Mouse (Mus musculus) layer of hippocampus, postnatal 14 days (tissue): Measurements from ENCODE around the gene Cyp1a1. TPM values are rescaled to one million over a fixed set of nuclear protein-coding genes. Genes with fewer than 3 reads are reported as not detected.

Experiments used
- DNase-seq, 2 experiments: peaks; one replicate each; pipeline ENCODE4 v3.0.0; 2021 to 2022; ENCODE audit warnings: low spot score in 2 of 2, mixed read lengths in 1 of 2
- long read RNA-seq, 2 experiments: library from polyadenylated mRNA; stranded (forward); transcript quantifications; one replicate each; pipeline ENCODE4 v2.0.0; 2021
- total RNA-seq, 2 experiments: library from RNA; stranded (reverse); gene quantifications; 2 replicates each; pipeline ENCODE4 v1.2.3; 2021

The Cyp1a1 gene
- under 1 TPM; 0.14 to 0.28 TPM for total RNA-seq
- long read RNA-seq, experiment 1, partial matches to known transcripts = 0 of 2 reads
- long read RNA-seq, experiment 1, other reads (novel, unspliced or antisense) = 1 of 2 reads
- long read RNA-seq, experiment 2 = 0 reads

- DNase-seq = no peak
These were observed at the start of gene Cyp1a1 for GRCm38 (mm10) chr9:57687751-57688150. TSS of gene Cyp1a1 (plus strand) at chr9:57687928.

- no peak for DNase-seq
These were observed 48.9 kb upstream of the Cyp1a1 start for GRCm38 (mm10) chr9:57638651-57639459.

DNA sequence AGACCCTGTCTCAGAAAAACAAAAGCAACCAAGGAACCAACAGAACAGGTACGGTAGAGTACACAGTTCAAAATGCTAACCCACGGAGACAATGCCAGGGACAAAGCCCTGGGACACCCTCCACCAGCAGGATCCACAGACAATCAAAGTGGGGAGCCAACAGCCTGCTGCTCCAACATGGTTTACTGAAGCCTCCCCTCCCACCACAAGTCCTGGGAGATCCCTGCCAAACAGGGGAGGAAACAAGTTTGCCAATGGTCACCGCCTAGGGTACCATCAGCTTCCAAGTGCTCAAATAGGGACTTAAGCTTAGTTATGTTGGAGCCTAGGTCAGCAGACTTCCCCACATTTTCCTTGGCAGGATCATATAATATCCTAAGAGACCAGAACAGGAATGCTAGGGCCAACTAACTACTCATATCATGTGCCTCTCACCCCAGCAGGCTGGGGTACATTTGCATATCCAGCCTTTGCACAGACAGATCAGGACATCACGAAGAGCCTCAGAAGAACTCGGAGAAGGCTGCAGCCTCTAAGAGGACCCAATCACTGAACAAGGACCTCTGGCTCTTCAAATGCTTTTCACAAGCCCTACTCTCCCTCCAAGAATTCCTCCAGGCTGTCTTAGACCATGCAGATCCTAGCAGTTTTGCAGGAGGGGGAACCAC, 47.9 kb upstream of the Cyp1a1 start:
- no peak for DNase-seq

- DNase-seq = no peak
These were observed 47.3 kb upstream of the Cyp1a1 start for GRCm38 (mm10) chr9:57640384-57640783.

DNA sequence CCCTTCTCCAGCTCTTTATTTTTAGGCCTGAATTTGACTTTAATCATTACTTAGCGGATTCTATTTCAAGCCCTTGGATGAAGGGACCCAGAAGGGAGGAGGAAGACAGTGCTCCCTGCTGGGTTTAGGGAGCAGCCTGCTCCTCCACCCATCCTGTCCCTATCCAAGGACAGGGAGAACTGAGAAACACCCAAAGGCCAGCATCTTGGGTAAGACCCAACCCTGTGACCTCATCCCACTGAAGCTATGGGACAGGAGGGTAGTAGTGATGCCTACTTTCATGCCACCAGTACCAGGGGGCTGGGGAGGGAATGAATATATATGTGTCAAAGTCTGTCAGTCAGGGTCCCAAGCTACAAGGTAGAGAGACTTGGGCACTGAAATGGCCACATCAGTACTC, 46.7 kb upstream of the Cyp1a1 start:
- DNase-seq = no peak

DNA sequence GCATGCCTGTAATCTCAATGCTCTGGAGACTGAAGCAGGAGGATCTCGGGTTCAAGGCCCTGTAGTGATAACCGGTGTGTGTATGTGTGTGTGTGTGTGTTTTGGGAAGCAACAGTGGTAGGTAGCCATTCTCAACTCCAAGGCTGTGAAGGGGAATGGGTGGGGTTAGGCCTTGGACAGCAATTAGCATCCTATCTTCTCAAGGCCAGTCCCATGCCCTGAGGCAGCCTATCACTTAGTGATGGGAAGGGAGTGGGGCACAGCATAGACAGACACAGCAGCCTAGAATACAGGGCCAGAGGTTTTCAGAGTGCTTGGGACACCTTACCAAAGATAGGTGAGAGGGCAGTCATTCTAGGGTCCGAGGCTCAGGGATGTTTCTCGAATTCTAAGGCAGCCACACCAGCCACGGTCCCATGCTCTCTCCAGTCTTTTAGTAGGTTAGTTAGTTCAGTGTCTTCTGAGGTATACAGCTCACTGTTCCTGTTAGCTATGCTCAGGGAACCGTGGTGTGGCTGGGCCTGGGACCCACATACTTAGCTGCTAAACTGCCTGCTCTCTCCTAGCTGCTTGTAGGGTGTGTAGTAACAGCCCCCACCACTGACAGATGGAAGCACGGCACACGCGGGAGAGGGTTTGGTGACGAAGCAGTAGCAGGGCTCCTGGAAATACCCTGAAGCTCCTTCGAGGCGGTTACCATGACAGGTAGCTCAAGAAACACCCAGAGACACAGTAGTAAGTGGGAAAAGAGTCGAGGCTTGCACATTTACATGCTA, 45.8 kb upstream of the Cyp1a1 start:
- DNase-seq = no peak

DNA sequence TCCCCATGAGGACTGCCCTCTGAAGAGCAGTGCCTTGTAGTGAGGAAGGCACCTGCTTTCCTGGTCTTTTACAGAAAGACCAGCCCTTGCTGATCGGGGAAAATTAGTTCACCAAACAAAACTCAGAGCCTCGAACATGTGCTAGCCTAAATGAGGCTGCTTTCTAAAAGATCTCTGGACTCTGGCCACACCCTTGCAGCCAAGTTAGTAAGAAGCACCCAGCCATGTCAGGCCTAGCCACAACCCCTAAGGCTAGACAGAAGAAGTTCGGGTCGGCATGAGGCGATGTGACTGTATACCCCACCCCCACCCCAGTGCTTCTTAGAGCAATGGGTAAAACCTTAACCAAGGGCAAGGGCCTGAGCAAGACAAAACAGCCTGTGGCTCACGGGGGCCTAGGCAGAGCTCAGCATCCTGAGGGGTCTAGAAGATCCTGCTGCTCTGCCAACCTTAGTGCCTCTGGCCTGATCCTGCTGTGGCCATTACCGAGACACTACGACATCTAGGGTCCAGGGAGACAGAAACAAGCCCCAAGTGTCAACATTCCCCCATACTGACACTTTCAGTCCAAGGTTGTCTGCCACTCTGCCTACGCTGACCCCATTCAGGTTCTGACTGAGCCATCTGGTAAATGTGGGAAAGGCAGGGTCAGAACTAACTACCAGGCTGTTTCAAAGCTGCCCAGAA, 44.4 kb upstream of the Cyp1a1 start:
- no peak for DNase-seq

DNA sequence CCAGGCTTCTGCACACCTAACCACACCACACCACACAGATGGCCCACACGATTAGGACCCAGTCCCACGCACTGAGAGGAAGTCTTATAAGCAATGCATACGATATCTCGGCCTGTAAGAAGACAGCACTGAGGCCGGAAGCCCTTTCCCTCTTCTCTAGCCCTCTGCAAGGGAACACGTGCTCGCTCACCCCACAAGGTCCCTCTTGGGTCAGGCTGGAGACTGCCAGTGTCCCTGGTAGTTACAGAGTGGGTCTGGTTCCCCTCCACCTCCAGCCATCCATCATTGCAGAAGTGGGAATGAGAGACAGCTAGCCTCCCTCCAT, 43.9 kb upstream of the Cyp1a1 start:
- no peak for DNase-seq

DNA sequence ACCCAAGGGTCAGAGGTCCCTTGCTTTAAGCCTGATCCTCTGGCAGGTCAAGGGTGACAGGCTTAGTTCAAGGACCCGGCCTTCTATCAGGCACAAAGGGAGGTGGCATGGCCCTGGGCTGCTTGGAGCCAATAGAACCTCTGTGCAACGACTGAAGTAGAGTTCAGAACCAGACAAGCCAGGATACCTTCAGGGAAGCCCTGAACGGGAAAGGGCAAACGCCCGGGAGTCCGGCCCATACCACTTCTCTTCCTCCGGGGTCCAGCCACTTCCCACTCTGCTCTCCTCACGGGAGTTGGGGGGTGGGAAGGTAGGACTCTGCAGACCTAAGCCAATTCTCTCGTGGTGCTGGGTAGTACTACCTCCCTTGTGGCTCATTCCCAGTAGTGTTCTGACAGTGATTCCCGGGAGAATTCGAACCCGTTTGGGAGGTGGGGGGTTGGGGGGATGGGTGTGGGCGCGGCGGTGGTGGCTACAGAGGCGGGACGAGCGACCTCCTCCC, 43.2 kb upstream of the Cyp1a1 start:
- DNase-seq = no peak

DNA sequence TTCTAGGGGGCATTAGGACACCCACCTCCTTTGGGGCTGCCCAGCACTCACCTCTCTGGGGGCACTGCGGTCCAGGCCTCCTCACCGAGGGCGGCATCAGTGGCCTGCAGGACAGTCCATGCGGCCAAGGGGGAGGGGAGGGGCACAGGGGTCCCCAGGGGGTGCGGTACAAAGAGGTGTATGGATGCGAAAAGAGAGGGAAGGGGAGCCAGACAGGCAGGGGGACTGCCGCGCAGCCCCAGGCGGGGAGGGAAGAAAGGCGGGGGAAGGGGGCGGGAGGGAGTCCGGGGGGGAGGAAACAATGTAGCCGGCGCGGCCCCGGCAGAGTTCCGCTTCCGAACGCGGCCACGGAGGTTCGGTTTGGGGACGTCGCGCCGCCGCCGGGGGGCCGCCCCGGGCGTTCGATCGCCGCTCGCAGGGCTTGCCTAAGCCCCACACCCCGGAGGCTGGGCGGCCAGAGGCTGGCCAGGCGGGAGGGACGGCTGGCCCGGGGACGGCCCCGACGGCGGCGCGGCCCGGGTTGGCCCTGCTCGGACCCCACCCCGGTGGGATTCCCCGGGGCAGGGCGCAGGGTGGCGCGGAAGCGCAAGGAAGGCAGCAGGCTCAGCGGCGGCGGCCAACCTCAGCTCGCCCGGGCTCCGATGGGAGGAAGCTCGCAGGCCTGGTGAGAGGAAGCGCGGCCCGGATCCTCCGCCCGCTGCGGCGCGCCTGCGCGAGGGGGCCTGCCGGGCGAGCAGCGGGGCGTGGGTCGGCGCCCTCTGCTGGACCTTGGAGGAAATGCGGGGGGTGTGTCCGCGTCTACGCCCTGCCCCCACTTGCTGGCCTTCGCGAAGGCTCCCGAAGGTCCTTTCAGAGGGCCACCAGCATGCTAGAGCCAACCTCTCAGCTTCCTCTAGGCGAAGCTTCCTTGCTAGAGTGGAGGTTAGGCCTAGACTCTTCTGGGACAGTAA, 42.5 kb upstream of the Cyp1a1 start:
- peak; percentile 92 to 93 for DNase-seq

GRCm38 (mm10) chr9:57646551-57647103, 41.1 kb upstream of the Cyp1a1 start:
- no peak for DNase-seq

DNA sequence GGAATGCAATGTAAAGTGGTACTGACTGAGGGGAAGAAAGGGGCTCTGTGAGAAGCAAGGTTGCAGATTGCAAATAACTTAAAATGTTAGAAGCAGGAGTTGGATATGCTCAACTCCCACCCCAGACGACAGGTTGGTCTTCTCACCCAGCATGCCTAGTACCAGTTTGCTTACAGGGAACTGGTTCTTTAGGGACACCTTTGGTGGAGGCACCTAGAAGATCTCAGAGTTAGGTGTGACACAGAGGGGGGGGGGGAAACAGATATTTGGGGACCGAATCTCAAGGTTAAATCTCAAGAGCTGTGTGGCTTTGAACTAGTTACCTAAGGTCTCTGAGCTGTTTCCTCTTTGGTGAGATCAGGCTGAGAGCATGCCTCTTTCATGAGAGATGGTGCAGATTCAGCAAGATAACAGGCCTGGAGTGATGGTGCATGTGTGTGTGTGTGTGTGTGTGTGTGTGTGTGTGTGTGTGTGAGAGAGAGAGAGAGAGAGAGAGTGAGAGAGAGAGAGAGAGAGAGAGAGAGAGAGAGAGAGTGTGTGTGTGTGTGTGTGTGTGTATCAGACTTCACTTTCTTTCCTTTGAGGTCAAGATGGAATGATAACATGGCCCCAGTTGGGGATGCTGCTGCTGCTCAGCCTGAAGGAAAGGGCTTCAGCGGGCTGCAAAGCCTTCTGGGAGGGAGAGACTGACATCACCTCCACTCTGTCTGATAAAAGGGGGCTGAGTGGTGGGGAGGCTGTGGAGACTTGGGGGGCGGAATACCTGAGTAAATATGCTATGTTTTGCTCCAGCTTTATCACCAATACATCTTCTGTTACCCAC, 40.2 kb upstream of the Cyp1a1 start:
- DNase-seq = no peak

- DNase-seq = no peak
These were observed 37.5 kb upstream of the Cyp1a1 start for GRCm38 (mm10) chr9:57650130-57650785.

DNA sequence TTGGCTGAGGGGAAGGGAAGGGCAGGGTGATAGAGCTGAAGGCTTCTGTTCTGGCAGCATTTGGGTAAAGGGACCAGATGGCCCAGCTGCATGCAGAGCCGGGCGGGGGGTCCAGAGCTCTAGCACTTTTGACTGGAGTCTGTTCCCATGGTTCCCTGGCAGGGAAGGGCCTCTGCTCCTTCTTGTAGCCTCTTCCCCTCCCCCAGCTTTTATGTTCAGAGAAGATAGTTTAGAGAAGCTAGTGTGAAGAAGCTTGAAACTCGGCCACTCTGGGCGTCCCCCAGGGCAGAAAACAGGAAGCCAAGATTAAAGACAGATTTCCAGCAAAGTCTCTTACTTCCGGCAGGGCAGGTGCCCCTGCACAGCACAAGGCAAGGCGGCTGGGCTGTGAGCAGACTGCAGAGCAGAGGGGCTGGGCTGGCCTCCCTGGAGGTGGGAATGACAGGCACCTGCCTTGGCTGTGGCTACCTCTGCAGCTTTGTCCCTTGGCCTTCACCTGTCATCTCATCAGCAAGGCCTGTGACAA, 36.9 kb upstream of the Cyp1a1 start:
- peak in 1 of 2 experiments; percentile 40 for DNase-seq

DNA sequence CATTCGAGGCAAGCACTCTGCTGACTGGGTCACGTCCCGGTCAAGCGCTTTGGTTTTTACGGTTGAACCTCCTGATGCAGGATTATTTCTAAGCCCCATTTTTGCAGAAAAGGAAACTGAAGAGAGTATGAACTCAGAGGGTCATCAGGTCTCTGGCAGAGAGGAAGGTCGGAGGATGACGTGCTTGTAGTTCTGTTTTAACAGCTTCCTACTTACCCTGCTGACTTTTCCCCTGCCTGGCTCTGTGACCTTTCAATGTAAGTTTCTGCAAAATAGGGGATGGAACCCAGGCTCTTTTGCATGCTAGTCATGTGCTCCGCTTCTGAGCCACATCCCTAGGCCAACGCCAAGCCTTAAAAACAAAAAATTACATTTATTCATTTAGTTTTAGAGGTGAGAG, 35.4 kb upstream of the Cyp1a1 start:
- DNase-seq = no peak

DNA sequence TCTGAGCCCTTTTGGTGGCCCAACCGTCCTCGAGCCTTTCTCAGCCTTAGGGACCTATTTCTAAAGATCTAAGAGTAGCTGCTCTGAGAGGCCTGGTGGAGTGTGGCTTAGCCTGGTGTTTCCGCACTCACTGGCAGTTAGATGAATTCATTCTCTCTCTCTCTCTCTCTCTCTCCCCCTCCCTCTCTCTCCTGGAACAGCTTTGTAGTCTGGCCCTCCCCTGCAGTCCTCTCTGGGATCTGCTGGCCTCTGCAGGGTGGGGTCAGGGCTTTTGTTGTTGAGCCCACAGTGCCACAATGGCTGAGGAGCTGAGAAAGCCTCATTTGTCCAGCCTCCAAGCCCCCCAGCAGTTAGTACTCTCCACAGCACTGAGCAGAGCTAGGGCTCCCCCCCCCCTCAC, 34.9 kb upstream of the Cyp1a1 start:
- no peak for DNase-seq

DNA sequence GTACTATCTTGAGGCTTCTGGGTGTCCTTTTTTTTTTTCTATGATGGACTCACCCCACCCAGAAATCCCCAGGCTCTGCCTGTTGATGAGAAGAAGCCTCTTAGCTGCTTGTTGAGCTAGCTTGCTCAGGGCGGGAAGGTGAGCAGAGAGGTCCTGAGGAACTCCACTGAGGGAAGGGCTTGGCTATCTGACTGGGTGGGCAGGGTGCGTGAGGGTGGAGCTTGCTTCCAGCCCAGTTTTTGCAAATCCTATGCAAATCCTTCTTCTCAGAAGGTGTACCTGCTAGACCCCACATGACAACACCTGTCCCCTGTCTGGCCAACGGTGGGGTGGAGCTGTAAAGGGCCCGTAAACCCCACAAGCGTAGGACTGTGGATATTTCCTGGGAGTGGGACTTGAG, 34.4 kb upstream of the Cyp1a1 start, which contains the start of gene Csk:
Csk (minus strand) TSS at position 349 of the 400 bp plus-strand sequence.
- DNase-seq = no peak

DNA sequence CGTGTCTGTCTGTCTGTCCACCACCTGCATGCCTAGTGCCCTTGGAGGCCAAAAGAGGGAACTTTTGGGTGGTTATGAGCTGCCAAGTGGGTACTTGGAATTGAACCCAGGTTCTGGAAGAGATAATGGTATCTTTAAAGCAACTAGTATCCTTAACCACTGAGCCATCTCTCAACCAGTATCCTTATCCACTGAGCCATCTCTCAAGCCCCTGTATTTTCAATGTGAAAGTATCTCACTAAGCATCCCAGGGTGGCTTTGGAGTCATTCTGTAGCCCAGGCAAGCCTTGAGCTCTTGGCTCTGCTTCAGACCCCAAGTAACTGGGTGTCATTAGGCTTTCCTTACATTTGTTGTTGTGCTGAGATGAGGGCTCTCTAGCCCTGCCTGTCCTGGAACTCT, 32.8 kb upstream of the Cyp1a1 start:
- DNase-seq = no peak
